Mouse (Mus musculus): ENCODE results near the gene Tnrc6c.

Tnrc6c gene

DNA sequence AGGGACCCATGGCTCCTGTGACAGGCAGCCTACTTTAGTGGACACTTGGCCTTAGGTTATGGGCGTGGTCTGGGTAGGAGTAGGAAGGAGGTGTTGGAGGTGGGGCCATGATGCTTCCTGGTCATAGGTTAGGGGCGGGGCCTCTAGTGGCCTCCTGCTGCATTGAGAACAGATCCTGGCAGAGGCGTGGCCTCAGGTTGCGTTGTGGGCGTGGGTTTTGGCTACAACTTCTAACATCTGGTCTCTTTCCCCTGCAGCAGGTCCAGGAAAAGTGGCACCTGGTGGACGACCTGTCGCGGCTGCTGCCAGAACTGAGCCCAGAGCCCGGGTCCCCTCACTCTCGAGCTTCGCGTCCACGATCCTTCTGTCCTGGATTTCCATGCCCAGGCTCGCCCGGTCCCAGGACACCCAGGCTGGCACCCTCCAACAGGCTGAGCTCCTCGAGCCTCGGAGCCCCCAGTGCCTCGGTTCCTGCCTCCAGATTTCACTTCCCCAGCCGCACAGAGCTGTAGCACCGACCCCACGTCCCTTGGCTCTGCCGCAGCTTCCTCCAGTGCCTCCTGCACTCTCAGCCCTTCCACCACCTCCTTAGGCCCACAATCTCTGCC lies 138.3 kb downstream of the Tnrc6c start:
- peak; percentile 54 for DNase-seq (ENCODE audit: low spot score)

DNA sequence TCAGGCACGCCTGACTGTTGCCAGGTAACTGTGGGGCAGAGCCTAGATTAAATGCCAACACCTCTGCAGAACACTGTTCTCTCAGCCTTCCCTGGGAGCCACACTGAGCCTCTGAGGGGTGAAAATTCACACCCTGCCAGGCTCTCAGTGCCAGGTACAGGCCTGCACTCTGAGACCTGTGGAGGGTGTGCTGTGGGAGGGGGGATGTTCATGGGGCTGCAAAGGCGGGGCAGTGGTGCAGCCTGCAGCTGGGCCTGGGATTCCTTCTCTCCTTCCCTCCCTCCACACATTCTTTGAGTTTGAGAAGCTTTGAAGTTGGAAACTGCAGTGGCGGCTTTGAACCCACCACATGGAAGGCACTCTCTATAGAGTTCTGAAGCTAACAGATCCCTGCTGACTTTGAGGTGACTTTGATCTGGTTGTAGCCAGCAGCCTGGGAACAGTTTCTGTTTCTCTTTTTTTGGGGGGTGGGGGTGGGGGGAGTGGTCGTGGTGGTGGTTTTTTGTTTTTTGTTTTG lies 140.0 kb downstream of the Tnrc6c start:
- no peak for DNase-seq (ENCODE audit: low spot score)

GRCm38 (mm10) chr11:117796954-117797353 lies 142.9 kb downstream of the Tnrc6c start:
- DNase-seq (ENCODE audit: low spot score): no peak

- DNase-seq (ENCODE audit: low spot score): no peak
Measured at GRCm38 (mm10) chr11:117797511-117798159, 143.5 kb downstream of the Tnrc6c start, which contains the start of gene 6030468B19Rik. TSS of gene 6030468B19Rik (plus strand) at chr11:117797660.

- no peak for DNase-seq (ENCODE audit: low spot score)
Measured at GRCm38 (mm10) chr11:117798160-117798541, 144.1 kb downstream of the Tnrc6c start.

- DNase-seq (ENCODE audit: low spot score): no peak
Measured at GRCm38 (mm10) chr11:117799174-117799573, 145.1 kb downstream of the Tnrc6c start.

DNA sequence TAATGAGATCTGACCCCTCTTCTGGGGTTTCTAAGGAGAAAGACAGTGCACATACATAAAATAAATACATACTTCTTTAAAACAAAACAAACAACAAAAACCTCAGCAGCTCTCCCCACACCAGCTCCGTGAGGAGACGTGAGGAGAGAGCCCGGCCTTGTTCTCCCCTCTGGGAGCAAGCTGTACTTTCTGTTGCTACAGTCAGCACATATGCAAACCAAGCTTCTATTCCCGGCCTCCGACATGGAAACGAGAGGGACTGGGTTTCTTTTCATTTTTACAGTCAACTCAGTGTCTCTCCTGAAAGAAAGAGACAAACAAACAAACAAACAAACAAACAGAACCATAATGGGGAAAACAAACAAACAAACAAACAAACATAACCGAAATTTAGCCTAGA lies 145.9 kb downstream of the Tnrc6c start:
- no peak for DNase-seq (ENCODE audit: low spot score)

- DNase-seq (ENCODE audit: low spot score): no peak
Measured at GRCm38 (mm10) chr11:117801650-117802049, 147.6 kb downstream of the Tnrc6c start.

DNA sequence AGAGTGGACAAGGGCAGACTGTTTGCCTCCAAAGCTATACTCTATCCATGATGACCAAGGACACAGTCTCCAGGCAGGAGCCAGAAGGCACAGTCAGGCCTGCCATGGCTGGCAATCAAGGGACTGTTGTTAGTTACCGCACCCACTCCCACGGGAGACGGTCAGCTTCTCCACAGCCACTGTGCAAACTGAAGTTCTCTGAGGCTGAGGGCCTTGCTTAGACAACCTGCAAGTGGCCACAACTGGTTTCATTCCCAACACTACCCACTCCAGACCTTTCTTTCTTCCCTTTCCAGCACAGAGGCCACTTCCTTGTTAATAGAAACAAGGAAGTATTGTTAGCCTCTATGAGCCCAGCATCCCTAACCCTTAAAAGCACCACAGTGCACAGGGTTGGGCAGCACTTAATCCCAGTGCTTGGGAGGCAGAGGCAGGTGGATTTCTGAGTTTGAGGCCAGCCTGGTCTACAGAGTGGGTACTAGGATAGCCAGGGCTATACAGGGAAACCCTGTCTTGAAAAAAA lies 149.1 kb downstream of the Tnrc6c start:
- DNase-seq (ENCODE audit: low spot score): no peak

DNA sequence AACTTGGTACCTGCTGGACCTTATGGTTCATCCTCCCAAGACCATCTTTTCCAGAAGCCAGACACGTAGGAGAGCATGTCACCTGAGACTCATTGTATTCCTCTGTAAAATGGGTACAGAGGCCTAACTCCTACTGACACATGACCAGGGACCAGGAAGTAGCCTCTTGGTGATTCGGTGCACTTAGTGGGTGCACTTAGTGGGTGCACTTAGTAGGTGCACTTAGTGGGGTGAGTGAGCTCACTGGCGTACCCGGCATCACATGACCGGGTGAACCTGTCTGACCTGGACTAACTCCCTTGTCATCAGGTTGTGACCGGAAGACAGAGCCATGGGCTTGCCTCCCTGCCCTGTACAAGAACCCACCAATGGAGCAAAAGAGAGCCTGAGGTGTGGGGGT lies 152.7 kb downstream of the Tnrc6c start:
- no peak for DNase-seq (ENCODE audit: low spot score)

GRCm38 (mm10) chr11:117809407-117810311 lies 155.6 kb downstream of the Tnrc6c start, which contains the start of the genes Gm20708 and Syngr2:
TSS of gene Gm20708 (plus strand) at chr11:117809668.
TSS of gene Syngr2 (plus strand) at chr11:117809668.
- DNase-seq (ENCODE audit: low spot score): peak; percentile 76

GRCm38 (mm10) chr11:117810401-117811046 lies 156.4 kb downstream of the Tnrc6c start:
- peak; percentile 82 for DNase-seq (ENCODE audit: low spot score)
